Mouse (Mus musculus) bone marrow macrophage, adult 2 months (primary cell): Measurements from ENCODE around the gene Zfp110.

ENCODE experiments used
- CTCF ChIP-seq: IDR thresholded peaks from 2 replicates; pipeline ENCODE4 v1.5.1; 2012; ENCODE audit warnings: low read depth, mild to moderate bottlenecking, low read length, moderate library complexity
- POLR2A ChIP-seq: IDR thresholded peaks from 2 replicates; pipeline ENCODE4 v1.6.1; 2012; ENCODE audit warnings: mild to moderate bottlenecking, low read depth, low read length, borderline replicate concordance

DNA sequence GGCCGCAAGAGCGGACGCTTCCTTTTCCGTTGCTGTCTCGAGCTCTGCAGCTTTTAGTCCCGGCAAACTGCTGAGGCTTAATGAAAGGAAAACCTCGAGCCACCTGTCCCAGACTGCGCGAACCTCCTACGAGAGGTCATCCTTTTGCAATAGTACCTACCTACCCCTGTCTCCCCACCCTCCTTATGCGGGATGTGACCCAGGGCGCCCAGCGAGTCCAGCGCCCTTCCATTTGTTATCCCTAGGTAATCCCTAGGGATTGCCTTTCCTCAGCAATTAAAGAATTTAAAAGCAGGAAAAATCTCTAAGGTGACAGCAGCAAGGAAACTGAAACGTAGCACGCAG, 30.9 kb upstream of the Zfp110 start:
- TF ChIP-seq CTCF, result no peak
- TF ChIP-seq POLR2A, result no peak
